Mouse (Mus musculus): ENCODE data around the gene Gm5483.
"Not testable (repeated sequence)": the region's sequence is repeated elsewhere in the genome, so short reads cannot be mapped to it uniquely, and the experiment has no call there.

Gene Gm5483

GRCm38 (mm10) chr16:36183912-36184311, at the start of gene Gm5483:
Gene Gm5483 (plus strand): TSS chr16:36184212.
- DNase-seq (ENCODE audit: low spot score): not testable (repeated sequence)

- DNase-seq (ENCODE audit: low spot score): no peak
These were observed 45.8 kb upstream of the Gm5483 start for GRCm38 (mm10) chr16:36138201-36138600.

GRCm38 (mm10) chr16:36156402-36156975, 27.5 kb upstream of the Gm5483 start, which contains the start of gene Stfa2l1:
Gene Stfa2l1 (plus strand): TSS chr16:36156811.
- DNase-seq (ENCODE audit: low spot score): no peak

- DNase-seq (ENCODE audit: low spot score): not testable (repeated sequence)
These were observed 16.2 kb upstream of the Gm5483 start for GRCm38 (mm10) chr16:36167841-36168240.

GRCm38 (mm10) chr16:36176108-36176507, 7.9 kb upstream of the Gm5483 start:
- DNase-seq (ENCODE audit: low spot score): no peak

- DNase-seq (ENCODE audit: low spot score): no peak
These were observed 4.1 kb upstream of the Gm5483 start for GRCm38 (mm10) chr16:36179910-36180309.

GRCm38 (mm10) chr16:36199226-36199625, 15.2 kb downstream of the Gm5483 start:
- no peak for DNase-seq (ENCODE audit: low spot score)

GRCm38 (mm10) chr16:36203846-36204245, 19.8 kb downstream of the Gm5483 start:
- no peak for DNase-seq (ENCODE audit: low spot score)

GRCm38 (mm10) chr16:36205684-36206083, 21.7 kb downstream of the Gm5483 start:
- not testable (repeated sequence) for DNase-seq (ENCODE audit: low spot score)

GRCm38 (mm10) chr16:36209967-36210453, 26.0 kb downstream of the Gm5483 start, which contains the start of gene Gm5416:
Gene Gm5416 (plus strand): TSS chr16:36210403.
- DNase-seq (ENCODE audit: low spot score): no peak

GRCm38 (mm10) chr16:36221168-36221567, 37.2 kb downstream of the Gm5483 start, which contains the start of gene 2010005H15Rik:
Gene 2010005H15Rik (plus strand): TSS chr16:36221468.
- not testable (repeated sequence) for DNase-seq (ENCODE audit: low spot score)
